Mouse (Mus musculus): ENCODE measurements at regions not wholly inside any gene's neighbourhood (a gene's known extent, or its start where the extent isn't known, plus 50 kb on each side); places are given as distances from the start of the nearest gene placed in this dataset.
A peak's percentile ranks its signal among the peaks of the same experiment; 100 is the strongest.

DNA sequence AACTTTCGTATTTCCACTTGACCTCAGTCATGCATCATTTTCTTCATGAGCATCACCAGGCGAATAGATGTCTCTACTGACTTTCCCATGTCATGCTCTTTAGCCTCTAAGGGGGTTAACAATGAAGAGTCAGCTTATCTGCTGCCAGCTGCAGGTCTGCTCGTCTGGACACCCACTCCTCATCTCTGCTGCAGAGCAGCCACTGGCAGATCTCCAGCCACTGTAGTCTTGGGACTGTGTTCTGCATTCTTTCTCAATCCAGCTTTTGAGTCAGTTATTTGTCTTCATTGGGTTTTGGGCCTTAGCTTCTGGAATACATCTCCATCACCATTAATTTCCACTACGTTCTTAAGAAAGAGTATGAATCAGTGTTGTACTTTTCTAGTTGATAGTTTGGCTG, 280.0 kb downstream of the Gm5447 start:
- Histone ChIP-seq H3K27ac (no peak overlapping the region), H3K9ac (no peak overlapping the region), H3K4me1 (replicated peaks) (no peaks in the 10 kb centered on the region), H3K9me3 (replicated peaks) (no peaks in the 10 kb centered on the region), H3K27me3 (no peaks in the 10 kb centered on the region), H3K4me3 (no peak overlapping the region), H3K36me3 (no peaks in the 10 kb centered on the region), H3K4me2 (no peak overlapping the region)
- 56% methylated on average over 4 of the region's 4 CpGs for WGBS
- no peak for ATAC-seq (replicated peaks; ENCODE audit: insufficient number of reproducible peaks, insufficient read depth, low FRiP score, low read depth)

DNA sequence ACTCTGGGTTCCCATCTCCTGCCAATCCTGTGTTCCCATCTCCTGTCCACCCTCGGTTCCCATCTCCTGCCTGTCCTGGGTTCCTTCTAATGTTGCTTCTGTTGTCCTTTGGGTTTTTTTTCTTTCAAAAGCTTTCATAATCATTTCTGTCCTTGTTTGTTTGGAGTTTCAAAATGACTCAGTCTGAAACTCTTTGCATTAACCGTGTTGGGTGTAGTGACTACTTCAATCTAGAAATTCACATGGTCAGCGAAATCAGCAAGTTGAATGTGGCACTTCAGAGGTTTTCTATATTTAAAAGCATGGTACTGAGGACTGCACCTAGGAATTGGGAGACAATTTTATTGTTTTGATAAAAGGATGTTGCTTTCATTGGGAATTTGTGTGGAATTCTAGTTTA, 280.7 kb downstream of the Gm5447 start:
- WGBS, result 83% methylated on average over 3 of the region's 3 CpGs
- ATAC-seq (replicated peaks; ENCODE audit: insufficient number of reproducible peaks, insufficient read depth, low FRiP score, low read depth), result no peak
- Histone ChIP-seq H3K9me3 (replicated peaks) (no peaks in the 10 kb centered on the region), H3K27ac (no peak overlapping the region), H3K9ac (no peak overlapping the region), H3K4me1 (replicated peaks) (no peaks in the 10 kb centered on the region), H3K4me3 (no peak overlapping the region), H3K4me2 (no peak overlapping the region), H3K36me3 (no peaks in the 10 kb centered on the region), H3K27me3 (no peaks in the 10 kb centered on the region)

DNA sequence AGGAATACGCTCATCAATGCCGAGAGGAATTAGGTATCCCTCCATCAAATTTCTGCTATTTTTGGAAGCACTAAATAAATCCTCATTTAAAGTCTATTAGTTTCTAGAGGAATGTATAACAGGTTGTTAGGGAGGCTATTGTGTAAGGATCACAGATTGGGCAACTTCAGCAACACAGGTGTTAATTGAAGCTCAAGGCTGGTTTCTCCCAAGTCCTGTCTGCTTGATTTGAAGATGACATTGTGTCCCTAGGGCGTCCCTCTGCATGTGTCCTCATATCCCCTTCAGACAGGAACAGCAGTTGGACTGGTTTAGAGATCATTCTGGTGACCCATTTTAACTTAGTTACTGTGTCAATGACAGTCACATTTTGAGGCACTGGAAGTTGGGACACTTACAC, 281.5 kb downstream of the Gm5447 start:
- H3K4me3 ChIP-seq, result no peak overlapping the region
- 83% methylated on average over 3 of the region's 3 CpGs for whole genome bisulfite sequencing
- H3K27ac ChIP-seq, result no peak overlapping the region
- no peak overlapping the region for H3K9ac ChIP-seq
- H3K27me3 ChIP-seq, result no peaks in the 10 kb centered on the region
- no peak for ATAC-seq (replicated peaks; ENCODE audit: insufficient number of reproducible peaks, insufficient read depth, low FRiP score, low read depth)
- no peaks in the 10 kb centered on the region for H3K9me3 ChIP-seq (replicated peaks)
- H3K36me3 ChIP-seq, result no peaks in the 10 kb centered on the region
- H3K4me2 ChIP-seq, result no peak overlapping the region
- no peaks in the 10 kb centered on the region for H3K4me1 ChIP-seq (replicated peaks)

DNA sequence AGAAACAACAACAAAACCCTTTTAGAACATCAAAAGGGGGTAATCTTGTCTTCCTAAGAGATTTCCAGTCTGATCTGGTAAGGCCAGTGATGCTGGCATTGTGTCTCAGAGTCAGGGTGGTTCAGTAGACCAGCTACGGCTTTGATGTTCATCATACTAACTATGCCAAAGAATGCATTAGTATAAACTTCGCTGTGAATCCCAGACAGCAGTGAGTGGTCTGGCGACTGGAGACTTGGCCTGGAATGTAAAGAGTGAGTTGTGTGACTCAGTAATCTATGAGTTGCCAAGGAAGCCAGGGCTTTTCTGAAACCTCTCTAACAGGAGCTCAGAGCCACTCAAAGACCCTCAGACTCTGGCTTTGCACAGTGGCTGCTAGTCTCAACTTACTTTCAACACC, 288.1 kb upstream of the Foxq1 start:
- WGBS, result 55% methylated on average over 3 of the region's 3 CpGs
- no peaks in the 10 kb centered on the region for H3K4me1 ChIP-seq (replicated peaks)
- no peak for ATAC-seq (replicated peaks; ENCODE audit: insufficient number of reproducible peaks, insufficient read depth, low FRiP score, low read depth)

DNA sequence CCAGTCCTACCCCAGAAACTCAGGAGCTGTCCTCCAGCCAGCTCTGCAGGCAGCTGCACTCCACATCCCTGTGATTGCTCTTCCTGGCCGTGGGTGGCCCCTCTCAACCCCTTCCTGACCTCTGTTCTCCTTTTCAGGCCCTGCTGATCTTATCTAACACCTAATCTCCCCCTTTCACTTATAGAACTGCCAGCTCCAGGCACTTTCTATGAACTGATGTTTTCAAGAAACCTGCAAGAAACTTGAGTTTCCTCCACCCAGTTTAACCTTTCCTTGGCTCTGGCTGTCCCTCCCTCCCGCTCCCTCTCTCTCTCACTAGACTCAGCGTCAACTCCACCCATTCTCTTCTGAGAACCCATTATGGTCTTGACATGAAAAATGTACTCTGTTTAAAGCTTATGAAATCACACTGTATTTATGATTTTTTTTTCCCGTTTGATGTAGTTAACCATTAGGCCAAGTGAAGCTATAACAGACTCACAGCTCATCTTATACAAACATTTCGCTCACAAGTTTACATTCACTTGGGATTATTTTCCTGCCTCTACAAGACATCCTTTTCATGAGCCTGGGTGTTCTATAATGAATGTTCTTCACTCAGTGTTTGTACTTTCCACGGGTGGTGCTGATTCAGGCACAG, 279.8 kb upstream of the Foxq1 start:
- no peak overlapping the region for H3K9ac ChIP-seq
- no peak overlapping the region for H3K27ac ChIP-seq
- WGBS, result 54% methylated on average over 6 of the region's 6 CpGs
- no peak for ATAC-seq (replicated peaks; ENCODE audit: insufficient number of reproducible peaks, insufficient read depth, low FRiP score, low read depth)
- no peaks in the 10 kb centered on the region for H3K9me3 ChIP-seq (replicated peaks)
- no peak overlapping the region for H3K4me2 ChIP-seq
- H3K4me1 ChIP-seq (replicated peaks), result peaks cover 6% of the 10 kb centered on the region
- H3K4me3 ChIP-seq, result no peak overlapping the region
- no peaks in the 10 kb centered on the region for H3K36me3 ChIP-seq
- 0 out of 2 replicates have a peak, but pooled peaks cover 3% of the 10 kb centered on the region for H3K27me3 ChIP-seq

More for the DNA sequence above, 288.1 kb upstream of the Foxq1 start:
- Histone ChIP-seq H3K27me3 (peaks cover 6% of the 10 kb centered on the region; the same call in 1 of the 2 replicates), H3K4me3 (no peak overlapping the region), H3K9ac (no peak overlapping the region), H3K4me2 (no peak overlapping the region), H3K27ac (no peak overlapping the region), H3K36me3 (no peaks in the 10 kb centered on the region), H3K9me3 (replicated peaks) (no peaks in the 10 kb centered on the region)

DNA sequence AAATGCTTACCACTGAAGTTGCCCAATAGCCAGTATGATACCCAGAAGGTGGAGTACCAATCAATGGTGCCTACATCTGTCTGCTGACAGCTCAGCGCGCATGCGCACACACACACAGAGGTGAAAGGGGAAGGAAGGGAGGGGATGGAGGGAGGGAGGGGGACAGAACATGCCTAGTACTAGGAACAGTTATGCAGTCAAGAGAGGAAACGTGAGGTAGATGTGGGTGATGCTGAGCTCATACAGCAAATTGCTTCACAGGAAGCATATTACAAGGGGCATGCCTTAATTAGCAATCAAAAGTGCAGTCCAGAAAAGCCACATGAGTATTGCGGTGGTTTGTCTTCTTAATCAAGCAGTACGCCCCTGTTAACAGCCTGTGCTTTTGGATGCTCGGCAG, 265.3 kb upstream of the Foxq1 start:
- Histone ChIP-seq H3K4me2 (no peak overlapping the region), H3K36me3 (no peaks in the 10 kb centered on the region), H3K4me1 (replicated peaks) (peaks cover 2% of the 10 kb centered on the region; the same call in 1 of the 2 replicates), H3K4me3 (no peak overlapping the region), H3K9ac (no peak overlapping the region), H3K9me3 (replicated peaks) (no peaks in the 10 kb centered on the region), H3K27ac (no peak overlapping the region), H3K27me3 (peaks cover 44% of the 10 kb centered on the region)
- 91% methylated on average over 7 of the region's 7 CpGs for WGBS
- ATAC-seq (replicated peaks; ENCODE audit: insufficient number of reproducible peaks, insufficient read depth, low FRiP score, low read depth), result no peak

DNA sequence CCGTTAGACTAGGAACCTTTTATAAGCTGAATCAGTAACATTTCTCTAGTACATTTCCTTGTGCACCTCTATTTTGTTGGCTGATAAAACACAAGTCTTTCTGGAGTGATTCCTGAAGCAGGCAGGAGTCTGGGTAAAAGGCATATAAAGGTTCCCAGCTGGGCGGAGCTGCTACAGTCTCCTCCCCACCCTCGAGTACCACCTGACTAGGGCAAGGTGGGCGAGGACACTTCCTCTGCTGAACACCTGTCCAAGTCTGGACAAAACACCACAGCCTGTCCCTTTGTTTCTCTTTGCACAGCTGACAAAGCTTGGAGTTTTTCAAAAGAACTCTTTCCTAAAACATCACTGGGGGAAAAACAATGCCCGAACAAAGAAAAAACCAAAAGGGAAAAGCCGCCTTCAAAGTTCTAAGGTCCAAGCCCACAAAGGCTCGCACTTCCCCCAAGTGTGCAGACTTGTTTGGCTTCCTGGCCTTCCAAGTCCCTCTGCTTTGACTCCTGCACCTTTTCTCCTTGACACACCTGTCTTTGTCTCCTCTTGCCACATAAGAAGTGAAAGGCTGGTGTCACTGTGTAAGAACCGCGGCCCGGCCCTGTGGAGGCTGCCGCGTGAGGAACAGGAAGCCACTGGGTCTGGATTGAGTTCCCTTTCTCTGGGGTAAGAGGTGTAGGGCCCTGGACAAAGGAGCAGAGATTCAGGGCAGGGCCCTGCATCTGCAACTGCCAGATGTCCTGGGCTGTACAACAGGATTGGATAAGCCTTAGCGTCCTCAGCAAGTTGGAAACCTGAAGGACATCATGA, 263.1 kb upstream of the Foxq1 start:
- no peak for ATAC-seq (replicated peaks; ENCODE audit: insufficient number of reproducible peaks, insufficient read depth, low FRiP score, low read depth)
- Histone ChIP-seq H3K9me3 (replicated peaks) (no peaks in the 10 kb centered on the region), H3K9ac (no peak overlapping the region), H3K4me1 (replicated peaks) (peaks cover 2% of the 10 kb centered on the region; the same call in 1 of the 2 replicates), H3K36me3 (no peaks in the 10 kb centered on the region), H3K27ac (no peak overlapping the region), H3K4me2 (no peak overlapping the region), H3K4me3 (no peak overlapping the region), H3K27me3 (peaks cover 41% of the 10 kb centered on the region)
- WGBS, result 68% methylated on average over 13 of the region's 13 CpGs

DNA sequence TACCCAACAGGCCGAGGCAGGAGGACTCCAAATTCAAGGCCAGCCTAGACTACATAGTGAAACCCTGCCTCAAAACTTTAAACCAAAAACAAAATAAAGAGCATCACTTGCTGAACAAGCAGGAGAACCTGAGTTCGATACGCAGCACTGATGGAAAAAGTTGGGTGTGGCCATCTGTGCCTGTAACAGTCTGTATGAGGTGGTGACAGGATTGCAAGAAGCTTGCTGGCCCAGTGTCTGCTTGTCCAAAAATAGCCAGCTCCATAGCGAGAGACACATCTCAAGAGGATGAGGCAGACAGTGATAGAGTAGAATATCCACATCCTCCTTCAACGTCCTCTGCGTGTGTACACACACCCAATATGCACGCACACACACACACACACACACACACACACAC, 261.9 kb upstream of the Foxq1 start:
- Histone ChIP-seq H3K27me3 (peaks cover 40% of the 10 kb centered on the region), H3K9ac (no peak overlapping the region), H3K36me3 (no peaks in the 10 kb centered on the region), H3K4me3 (no peak overlapping the region), H3K4me2 (no peak overlapping the region), H3K9me3 (replicated peaks) (no peaks in the 10 kb centered on the region), H3K4me1 (replicated peaks) (peaks cover 2% of the 10 kb centered on the region; the same call in 1 of the 2 replicates), H3K27ac (no peak overlapping the region)
- 0 out of 2 replicates have a peak, but pooled peaks have one; percentile 22 for ATAC-seq (replicated peaks; ENCODE audit: insufficient number of reproducible peaks, insufficient read depth, low FRiP score, low read depth)
- WGBS, result 52% methylated on average over 7 of the region's 7 CpGs

DNA sequence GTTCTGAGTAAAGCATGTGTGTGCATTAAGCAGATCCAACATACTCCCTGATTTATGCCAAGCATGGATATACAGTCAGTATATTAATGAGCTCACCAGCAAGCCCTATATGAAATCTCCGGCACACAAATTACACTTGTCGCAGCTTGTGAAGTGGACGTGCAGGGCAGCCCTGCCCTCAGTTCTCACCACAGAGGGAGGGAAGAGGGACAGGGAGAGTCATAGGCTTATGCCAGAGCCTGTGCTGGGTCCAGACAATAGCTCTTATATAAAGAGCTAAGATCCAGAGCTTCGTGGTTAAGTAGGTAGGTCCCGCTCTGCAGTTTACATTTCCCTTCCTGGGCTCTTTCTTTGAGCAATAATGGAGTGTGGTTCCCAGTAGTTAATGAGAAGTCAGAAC, 252.7 kb upstream of the Foxq1 start:
- no peaks in the 10 kb centered on the region for H3K4me1 ChIP-seq (replicated peaks)
- H3K36me3 ChIP-seq, result no peaks in the 10 kb centered on the region
- H3K27ac ChIP-seq, result no peak overlapping the region
- WGBS, result 75% methylated on average over 5 of the region's 5 CpGs
- no peak overlapping the region for H3K4me3 ChIP-seq
- no peak overlapping the region for H3K9ac ChIP-seq
- no peak overlapping the region for H3K4me2 ChIP-seq
- ATAC-seq (replicated peaks; ENCODE audit: insufficient number of reproducible peaks, insufficient read depth, low FRiP score, low read depth), result no peak
- H3K9me3 ChIP-seq (replicated peaks), result no peaks in the 10 kb centered on the region
- peaks cover 24% of the 10 kb centered on the region for H3K27me3 ChIP-seq

DNA sequence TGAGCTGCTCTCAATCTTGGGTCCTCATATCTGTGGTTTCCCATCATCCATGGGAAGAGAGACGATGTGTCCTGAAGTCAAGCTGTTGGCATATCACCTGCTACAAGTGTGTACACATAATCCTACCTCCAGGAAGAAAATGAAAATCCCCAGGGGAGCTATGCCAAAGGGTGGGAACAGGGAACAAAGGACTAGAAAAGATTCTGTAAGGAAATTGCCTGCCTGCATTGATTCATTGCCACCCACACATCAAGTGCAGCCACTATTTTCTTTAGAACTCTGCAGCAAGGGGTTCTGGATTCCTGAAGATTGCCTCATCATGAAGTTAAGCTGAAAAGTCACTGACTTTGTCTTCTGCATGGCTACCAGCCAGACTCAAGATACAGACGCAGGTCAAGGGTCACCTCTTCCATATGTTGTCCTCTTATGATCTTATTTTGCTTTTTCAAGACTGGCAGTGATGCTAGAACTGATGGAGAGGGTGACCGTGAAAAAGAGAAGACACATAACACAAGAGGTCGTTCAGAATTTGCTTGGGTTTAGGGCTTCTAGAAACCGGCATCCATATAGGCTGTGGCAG, 251.6 kb upstream of the Foxq1 start:
- no peak overlapping the region for H3K27ac ChIP-seq
- no peak for ATAC-seq (replicated peaks; ENCODE audit: insufficient number of reproducible peaks, insufficient read depth, low FRiP score, low read depth)
- H3K9me3 ChIP-seq (replicated peaks), result no peaks in the 10 kb centered on the region
- H3K36me3 ChIP-seq, result no peaks in the 10 kb centered on the region
- no peak overlapping the region for H3K4me2 ChIP-seq
- 0 out of 2 replicates have a peak, but pooled peaks cover 4% of the 10 kb centered on the region for H3K4me1 ChIP-seq (replicated peaks)
- WGBS, result 74% methylated on average over 5 of the region's 5 CpGs
- no peak overlapping the region for H3K9ac ChIP-seq
- H3K27me3 ChIP-seq, result peaks cover 24% of the 10 kb centered on the region
- no peak overlapping the region for H3K4me3 ChIP-seq

DNA sequence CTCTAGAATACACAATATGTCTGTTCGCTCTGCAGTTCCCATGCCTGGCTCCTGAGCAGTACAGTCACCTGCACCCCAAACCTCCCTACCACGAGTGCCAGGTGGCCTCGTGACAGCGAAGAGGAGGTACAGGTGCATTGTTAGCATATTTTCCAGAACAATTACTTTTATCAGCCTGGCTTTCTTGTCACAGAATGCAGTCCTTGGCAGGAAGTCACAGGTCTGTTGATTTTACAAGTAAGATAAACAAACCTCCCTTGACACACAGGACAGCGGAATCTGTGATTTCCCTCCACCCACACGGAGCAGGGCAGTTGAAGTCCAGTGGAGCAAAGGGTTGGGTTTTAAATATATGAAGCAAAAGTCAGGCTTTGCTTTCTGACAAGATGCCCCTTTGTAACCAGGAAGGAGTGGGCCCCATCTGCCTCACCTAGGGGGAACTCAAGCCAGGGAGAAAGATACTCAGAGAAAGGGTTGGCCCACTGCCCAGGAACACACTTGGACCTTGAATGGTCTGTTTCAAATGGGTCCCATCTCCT, 246.8 kb upstream of the Foxq1 start:
- no peak for ATAC-seq (replicated peaks; ENCODE audit: insufficient number of reproducible peaks, insufficient read depth, low FRiP score, low read depth)
- Histone ChIP-seq H3K4me1 (replicated peaks) (0 out of 2 replicates have a peak, but pooled peaks cover 6% of the 10 kb centered on the region), H3K27ac (no peak overlapping the region), H3K4me2 (no peak overlapping the region), H3K9ac (no peak overlapping the region), H3K36me3 (no peaks in the 10 kb centered on the region), H3K4me3 (no peak overlapping the region), H3K9me3 (replicated peaks) (no peaks in the 10 kb centered on the region), H3K27me3 (peaks cover 15% of the 10 kb centered on the region)
- WGBS, result 40% methylated on average over 6 of the region's 6 CpGs
